Mouse (Mus musculus): Measurements from ENCODE around the gene Olfr20. TPM values are rescaled to one million over a fixed set of nuclear protein-coding genes. Genes with fewer than 3 reads are reported as not detected.

Gene Olfr20
- polyA plus RNA-seq, 1 experiment from 2014 or later: not detected

GRCm38 (mm10) chr11:73326485-73326886, 24.1 kb upstream of the Olfr20 start:
- Histone ChIP-seq H3K4me2 (replicated peaks; ENCODE audit: low read depth) (peak overlapping the region; percentile 21), H3K9me3 (ENCODE audit: control insufficient read depth, low read length) (no peaks in the 10 kb centered on the region), H3K27me3 (ENCODE audit: control insufficient read depth, insufficient read depth, low read length) (no peaks in the 10 kb centered on the region), H3K9ac (ENCODE audit: low read length) (no peak overlapping the region), H3K4me1 (replicated peaks; ENCODE audit: control insufficient read depth, insufficient read depth) (no peaks in the 10 kb centered on the region), H3K27ac (replicated peaks) (0 out of 2 replicates have a peak overlapping the region, but pooled peaks have one; percentile 9), H3K4me3 (ENCODE audit: low read depth, low read length) (0 out of 2 replicates have a peak overlapping the region, but pooled peaks have one; percentile 5), H3K36me3 (ENCODE audit: control insufficient read depth, insufficient read depth, low read length) (no peaks in the 10 kb centered on the region)
- WGBS: 11% methylated on average over 12 of the region's 12 CpGs
- peak; percentile 56 for DNase-seq (ENCODE audit: low spot score)
- TF ChIP-seq EP300 (optimal IDR thresholded peaks at IDR 0.05): no peak
- TF ChIP-seq CTCF (IDR thresholded peaks at IDR 0.05; ENCODE audit: low read depth): no peak
- ATAC-seq (ENCODE audit: low FRiP score, low TSS enrichment): peak; percentile 89

DNA sequence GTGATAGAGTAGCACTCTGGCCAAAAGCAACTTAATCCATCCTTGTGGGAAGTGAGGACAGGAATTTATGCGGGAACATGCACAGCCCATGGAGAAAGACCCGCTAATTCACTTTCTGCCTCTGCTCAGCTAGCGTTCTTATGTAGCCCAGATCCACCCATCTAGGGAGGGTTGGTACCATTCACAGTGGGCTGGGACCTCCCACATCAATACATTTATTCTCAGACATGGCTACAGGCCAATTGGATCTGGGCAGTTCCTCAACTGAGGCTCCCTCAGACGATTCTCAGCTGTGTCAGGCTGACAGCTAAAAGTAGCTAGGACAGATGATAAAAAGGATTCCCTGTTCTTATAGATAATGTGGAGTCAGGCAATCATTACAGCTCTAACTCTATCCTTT, 23.2 kb upstream of the Olfr20 start:
- Histone ChIP-seq H3K4me3 (ENCODE audit: low read depth, low read length) (no peak overlapping the region), H3K9me3 (ENCODE audit: control insufficient read depth, low read length) (no peaks in the 10 kb centered on the region), H3K36me3 (ENCODE audit: control insufficient read depth, insufficient read depth, low read length) (no peaks in the 10 kb centered on the region), H3K4me2 (replicated peaks; ENCODE audit: low read depth) (peak overlapping the region; percentile 21; the same call in 1 of the 2 replicates), H3K4me1 (replicated peaks; ENCODE audit: control insufficient read depth, insufficient read depth) (no peaks in the 10 kb centered on the region), H3K27me3 (ENCODE audit: control insufficient read depth, insufficient read depth, low read length) (no peaks in the 10 kb centered on the region), H3K27ac (replicated peaks) (no peak overlapping the region), H3K9ac (ENCODE audit: low read length) (no peak overlapping the region)
- TF ChIP-seq EP300 (optimal IDR thresholded peaks at IDR 0.05): no peak
- no peak for TF ChIP-seq CTCF (IDR thresholded peaks at IDR 0.05; ENCODE audit: low read depth)
- DNase-seq (ENCODE audit: low spot score): no peak
- 41% methylated on average over 4 of the region's 4 CpGs for WGBS
- no peak for ATAC-seq (ENCODE audit: low FRiP score, low TSS enrichment)

- TF ChIP-seq CTCF (IDR thresholded peaks at IDR 0.05; ENCODE audit: low read depth) (no peak), EP300 (optimal IDR thresholded peaks at IDR 0.05) (no peak)
- no peak for ATAC-seq (ENCODE audit: low FRiP score, low TSS enrichment)
- no peak within 1 kb of the TSS for H3K9ac ChIP-seq (ENCODE audit: low read length)
- H3K9me3 ChIP-seq (ENCODE audit: control insufficient read depth, low read length): no peaks in the 10 kb centered on the region
- H3K27me3 ChIP-seq (ENCODE audit: control insufficient read depth, insufficient read depth, low read length): no peaks in the 10 kb centered on the region
- H3K4me3 ChIP-seq (ENCODE audit: low read depth, low read length): no peak within 1 kb of the TSS
- H3K36me3 ChIP-seq (ENCODE audit: control insufficient read depth, insufficient read depth, low read length): no peaks in the 10 kb centered on the region
- no peak within 1 kb of the TSS for H3K4me2 ChIP-seq (replicated peaks; ENCODE audit: low read depth)
- 79% methylated on average over 27 of the region's 27 CpGs for WGBS
- H3K4me1 ChIP-seq (replicated peaks; ENCODE audit: control insufficient read depth, insufficient read depth): no peaks in the 10 kb centered on the region
- H3K27ac ChIP-seq (replicated peaks): no peak within 1 kb of the TSS
- DNase-seq (ENCODE audit: low spot score): no peak
These were observed 21.1 kb upstream of the Olfr20 start, which contains the start of the genes Aspa, Gm49340 and Spata22 for GRCm38 (mm10) chr11:73329442-73329841. Gene Aspa, minus strand, starts transcription at chr11:73329596. Gene Gm49340, plus strand, starts transcription at chr11:73329741. Gene Spata22, plus strand, starts transcription at chr11:73329741.

DNA sequence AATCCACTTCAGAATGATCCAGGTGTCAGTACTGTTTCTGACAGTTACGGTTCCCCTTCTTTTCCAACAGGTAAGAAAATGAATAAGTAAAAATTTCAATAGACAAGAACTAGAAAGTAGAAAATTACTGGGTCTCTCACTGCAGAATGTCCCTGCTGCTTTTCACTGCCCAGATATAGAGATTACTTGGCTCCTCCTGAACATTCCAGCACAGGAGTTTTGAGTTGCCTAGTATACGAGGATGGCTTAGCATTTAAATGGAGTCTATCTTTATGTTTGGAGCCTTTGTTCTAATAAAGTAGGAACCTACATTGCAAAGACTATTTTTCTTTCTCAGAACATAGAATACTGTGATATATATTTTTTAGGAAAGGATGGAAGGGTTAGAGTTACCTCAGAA, 17.2 kb upstream of the Olfr20 start:
- no peak for TF ChIP-seq CTCF (IDR thresholded peaks at IDR 0.05; ENCODE audit: low read depth)
- no peak for TF ChIP-seq EP300 (optimal IDR thresholded peaks at IDR 0.05)
- Histone ChIP-seq H3K4me1 (replicated peaks; ENCODE audit: control insufficient read depth, insufficient read depth) (no peaks in the 10 kb centered on the region), H3K4me3 (ENCODE audit: low read depth, low read length) (no peak overlapping the region), H3K36me3 (ENCODE audit: control insufficient read depth, insufficient read depth, low read length) (no peaks in the 10 kb centered on the region), H3K9me3 (ENCODE audit: control insufficient read depth, low read length) (no peaks in the 10 kb centered on the region), H3K27me3 (ENCODE audit: control insufficient read depth, insufficient read depth, low read length) (no peaks in the 10 kb centered on the region), H3K27ac (replicated peaks) (no peak overlapping the region), H3K4me2 (replicated peaks; ENCODE audit: low read depth) (no peak overlapping the region), H3K9ac (ENCODE audit: low read length) (no peak overlapping the region)
- DNase-seq (ENCODE audit: low spot score): no peak
- ATAC-seq (ENCODE audit: low FRiP score, low TSS enrichment): no peak
- WGBS: 58% methylated on average over 2 of the region's 2 CpGs

DNA sequence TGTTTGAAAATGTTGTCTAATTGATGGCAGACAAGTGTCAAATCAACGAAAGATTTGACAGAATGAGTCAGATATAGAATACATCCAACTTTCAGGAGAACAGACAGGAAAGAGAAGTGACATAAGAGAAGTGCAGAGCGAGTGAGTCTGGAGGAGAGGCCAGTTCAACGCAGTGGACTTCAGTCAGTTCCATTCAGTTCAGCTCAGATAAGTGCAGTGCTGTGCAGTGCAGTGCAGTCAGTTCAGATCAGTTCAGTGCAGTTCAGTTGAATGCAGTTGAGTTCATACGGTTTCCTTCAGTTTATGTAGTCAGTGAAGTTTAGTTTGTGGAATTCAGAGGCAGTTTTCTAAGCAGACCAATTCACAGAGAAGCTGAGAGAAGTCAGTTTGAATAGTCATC, 13.7 kb upstream of the Olfr20 start:
- no peak for TF ChIP-seq CTCF (IDR thresholded peaks at IDR 0.05; ENCODE audit: low read depth)
- no peaks in the 10 kb centered on the region for H3K4me1 ChIP-seq (replicated peaks; ENCODE audit: control insufficient read depth, insufficient read depth)
- no peak overlapping the region for H3K4me2 ChIP-seq (replicated peaks; ENCODE audit: low read depth)
- no peaks in the 10 kb centered on the region for H3K36me3 ChIP-seq (ENCODE audit: control insufficient read depth, insufficient read depth, low read length)
- ATAC-seq (ENCODE audit: low FRiP score, low TSS enrichment) (peak; percentile 74), DNase-seq (ENCODE audit: low spot score) (no peak)
- no peaks in the 10 kb centered on the region for H3K9me3 ChIP-seq (ENCODE audit: control insufficient read depth, low read length)
- no peak overlapping the region for H3K9ac ChIP-seq (ENCODE audit: low read length)
- H3K27ac ChIP-seq (replicated peaks): no peak overlapping the region
- no peak overlapping the region for H3K4me3 ChIP-seq (ENCODE audit: low read depth, low read length)
- 63% methylated on average over 4 of the region's 4 CpGs for WGBS
- no peaks in the 10 kb centered on the region for H3K27me3 ChIP-seq (ENCODE audit: control insufficient read depth, insufficient read depth, low read length)

- ATAC-seq (ENCODE audit: low FRiP score, low TSS enrichment): no peak
- WGBS: 85% methylated on average over 2 of the region's 2 CpGs
- TF ChIP-seq CTCF (IDR thresholded peaks at IDR 0.05; ENCODE audit: low read depth) (no peak), EP300 (optimal IDR thresholded peaks at IDR 0.05) (no peak)
These were observed 20.4 kb downstream of the Olfr20 start, which contains the start of gene Olfr376 for GRCm38 (mm10) chr11:73370946-73371345. Gene Olfr376, plus strand, starts transcription at chr11:73371246.

More at GRCm38 (mm10) chr11:73370946-73371345, 20.4 kb downstream of the Olfr20 start, which contains the start of gene Olfr376:
- H3K4me2 ChIP-seq (replicated peaks; ENCODE audit: low read depth): no peak within 1 kb of the TSS
- no peaks in the 10 kb centered on the region for H3K9me3 ChIP-seq (ENCODE audit: control insufficient read depth, low read length)
- H3K27me3 ChIP-seq (ENCODE audit: control insufficient read depth, insufficient read depth, low read length): no peaks in the 10 kb centered on the region
- H3K4me1 ChIP-seq (replicated peaks; ENCODE audit: control insufficient read depth, insufficient read depth): no peaks in the 10 kb centered on the region
- no peaks in the 10 kb centered on the region for H3K36me3 ChIP-seq (ENCODE audit: control insufficient read depth, insufficient read depth, low read length)
- no peak for DNase-seq (ENCODE audit: low spot score)
- no peak within 1 kb of the TSS for H3K9ac ChIP-seq (ENCODE audit: low read length)
- no peak within 1 kb of the TSS for H3K4me3 ChIP-seq (ENCODE audit: low read depth, low read length)
- no peak within 1 kb of the TSS for H3K27ac ChIP-seq (replicated peaks)
